Mouse (Mus musculus) neural tube, embryonic 13.5 days (tissue): Measurements from ENCODE around the gene Rnf43. TPM values are rescaled to one million over a fixed set of nuclear protein-coding genes. Genes with fewer than 3 reads are reported as not detected.

Source experiments
- ATAC-seq: fragments of 200-750 bp; cut with Nextera tagmentation; 2 replicates; pipeline ENCODE4 v1.8.0; 2017; ENCODE audit warnings: low read depth, mild to moderate bottlenecking, moderate TSS enrichment, moderate library complexity
- H3K27ac ChIP-seq: fragments of 300-500 bp; sonication (generic); replicated peaks from 2 replicates; pipeline ENCODE4 v1.5.1; 2015; ENCODE audit warnings: moderate library complexity, mild to moderate bottlenecking, inconsistent platforms
- H3K27me3 ChIP-seq: fragments of 300-500 bp; sonication (generic); 2 replicates; pipeline ENCODE4 v1.6.1; 2015; ENCODE audit warnings: mild to moderate bottlenecking, inconsistent platforms
- H3K36me3 ChIP-seq: fragments of 300-500 bp; sonication (generic); 2 replicates; pipeline ENCODE4 v1.6.1; 2015; ENCODE audit warnings: mild to moderate bottlenecking, inconsistent platforms
- H3K4me1 ChIP-seq: fragments of 300-500 bp; sonication (generic); replicated peaks from 2 replicates; pipeline ENCODE4 v1.6.1; 2015; ENCODE audit warnings: inconsistent platforms
- H3K4me2 ChIP-seq: fragments of 300-500 bp; sonication (generic); 2 replicates; pipeline ENCODE4 v1.6.1; 2015; ENCODE audit warnings: inconsistent platforms, mild to moderate bottlenecking, moderate library complexity
- H3K4me3 ChIP-seq: fragments of 300-500 bp; sonication (generic); 2 replicates; pipeline ENCODE4 v1.5.1; 2015; ENCODE audit warnings: mild to moderate bottlenecking, inconsistent platforms
- H3K9ac ChIP-seq: fragments of 300-500 bp; sonication (generic); 2 replicates; pipeline ENCODE4 v1.6.1; 2015; ENCODE audit warnings: moderate library complexity, mild to moderate bottlenecking, inconsistent platforms
- H3K9me3 ChIP-seq: fragments of 300-500 bp; sonication (generic); 2 replicates; pipeline ENCODE4 v1.6.1; 2016; ENCODE audit warnings: inconsistent platforms
- WGBS: fragments of 180-500 bp; shearing (Covaris S2); methylation state at CpG from one replicate; pipeline ENCODE4 v1.1.7; 2015; 5-methylcytosine and 5-hydroxymethylcytosine counted together
- polyA plus RNA-seq: library from polyadenylated mRNA; unstranded; fragments of >200 nt; fragmentation: Nextera tagmentation; extraction: Ambion mirVana; gene quantifications from 2 replicates; pipeline ENCODE4 v1.2.1, GENCODE M21; 2015

Rnf43 gene
- polyA plus RNA-seq = 0.59 and 0.68 TPM in 2 replicates

- WGBS = 0% methylated on average over 8 of the region's 8 CpGs
- H3K4me3 ChIP-seq = peak within 1 kb of the TSS; percentile 36
- no peak for ATAC-seq
- peaks cover 24% of the 10 kb centered on the region for H3K27me3 ChIP-seq
- H3K4me2 ChIP-seq = peak within 1 kb of the TSS; percentile 58
- no peak within 1 kb of the TSS for H3K27ac ChIP-seq
- H3K4me1 ChIP-seq = peaks cover 10% of the 10 kb centered on the region
- no peaks in the 10 kb centered on the region for H3K9me3 ChIP-seq
- H3K36me3 ChIP-seq = no peaks in the 10 kb centered on the region
- no peak within 1 kb of the TSS for H3K9ac ChIP-seq
Observed at GRCm38 (mm10) chr11:87662407-87662806, at the start of gene Rnf43. Rnf43 (plus strand) TSS chr11:87662722.

- Histone ChIP-seq H3K27me3 (no peaks in the 10 kb centered on the region), H3K9ac (no peak overlapping the region), H3K4me1 (no peaks in the 10 kb centered on the region; the same call in 1 of the 2 replicates), H3K4me2 (no peak overlapping the region), H3K36me3 (peaks cover 98% of the 10 kb centered on the region), H3K4me3 (no peak overlapping the region), H3K27ac (no peak overlapping the region), H3K9me3 (no peaks in the 10 kb centered on the region; the same call in 1 of the 2 replicates)
- ATAC-seq = no peak
- 93% methylated on average over 7 of the region's 7 CpGs for WGBS
Observed at GRCm38 (mm10) chr11:87613972-87614371, 48.5 kb upstream of the Rnf43 start.

GRCm38 (mm10) chr11:87615551-87615950, 47.0 kb upstream of the Rnf43 start:
- Histone ChIP-seq H3K36me3 (peaks cover 93% of the 10 kb centered on the region), H3K27ac (no peak overlapping the region), H3K9ac (no peak overlapping the region), H3K4me1 (no peaks in the 10 kb centered on the region; the same call in 1 of the 2 replicates), H3K4me2 (no peak overlapping the region), H3K4me3 (no peak overlapping the region), H3K9me3 (no peaks in the 10 kb centered on the region; the same call in 1 of the 2 replicates), H3K27me3 (no peaks in the 10 kb centered on the region)
- WGBS = 93% methylated on average over 5 of the region's 5 CpGs
- ATAC-seq = no peak

GRCm38 (mm10) chr11:87615952-87616351, 46.6 kb upstream of the Rnf43 start:
- Histone ChIP-seq H3K4me1 (no peaks in the 10 kb centered on the region; the same call in 1 of the 2 replicates), H3K27ac (no peak overlapping the region), H3K9me3 (no peaks in the 10 kb centered on the region; the same call in 1 of the 2 replicates), H3K36me3 (peaks cover 92% of the 10 kb centered on the region), H3K9ac (no peak overlapping the region), H3K4me3 (no peak overlapping the region), H3K4me2 (no peak overlapping the region), H3K27me3 (no peaks in the 10 kb centered on the region)
- no peak for ATAC-seq
- 96% methylated on average over 2 of the region's 2 CpGs for WGBS

- Histone ChIP-seq H3K4me1 (no peaks in the 10 kb centered on the region; the same call in 1 of the 2 replicates), H3K9ac (no peak within 1 kb of the TSS), H3K9me3 (no peaks in the 10 kb centered on the region; the same call in 1 of the 2 replicates), H3K27ac (no peak within 1 kb of the TSS), H3K4me3 (no peak within 1 kb of the TSS), H3K27me3 (no peaks in the 10 kb centered on the region), H3K36me3 (peaks cover 86% of the 10 kb centered on the region), H3K4me2 (no peak within 1 kb of the TSS)
- 89% methylated on average over 66 of the region's 69 CpGs for WGBS
- no peak for ATAC-seq
Observed at GRCm38 (mm10) chr11:87616790-87617474, 45.6 kb upstream of the Rnf43 start, which contains the start of gene Hsf5. Hsf5 (plus strand) TSS chr11:87617164.

- Histone ChIP-seq H3K4me1 (no peaks in the 10 kb centered on the region), H3K36me3 (peaks cover 85% of the 10 kb centered on the region), H3K27ac (no peak overlapping the region), H3K9me3 (no peaks in the 10 kb centered on the region; the same call in 1 of the 2 replicates), H3K27me3 (no peaks in the 10 kb centered on the region), H3K4me2 (no peak overlapping the region), H3K4me3 (no peak overlapping the region), H3K9ac (no peak overlapping the region)
- 97% methylated on average over 32 of the region's 32 CpGs for WGBS
- ATAC-seq = 0 out of 2 replicates have a peak, but pooled peaks have one; percentile 15
Observed at GRCm38 (mm10) chr11:87617606-87618005, 44.9 kb upstream of the Rnf43 start.

- no peaks in the 10 kb centered on the region for H3K4me1 ChIP-seq
- H3K4me3 ChIP-seq = no peak overlapping the region
- ATAC-seq = no peak
- H3K9me3 ChIP-seq = no peaks in the 10 kb centered on the region
- no peak overlapping the region for H3K9ac ChIP-seq
- no peak overlapping the region for H3K4me2 ChIP-seq
- H3K27ac ChIP-seq = no peak overlapping the region
- WGBS = 82% methylated on average over 4 of the region's 4 CpGs
- H3K27me3 ChIP-seq = no peaks in the 10 kb centered on the region
- peaks cover 59% of the 10 kb centered on the region for H3K36me3 ChIP-seq
Observed at GRCm38 (mm10) chr11:87623160-87623559, 39.4 kb upstream of the Rnf43 start.

GRCm38 (mm10) chr11:87629859-87630258, 32.7 kb upstream of the Rnf43 start:
- peaks cover 14% of the 10 kb centered on the region; the same call in 1 of the 2 replicates for H3K36me3 ChIP-seq
- no peaks in the 10 kb centered on the region for H3K27me3 ChIP-seq
- 35% methylated on average over 10 of the region's 10 CpGs for WGBS
- ATAC-seq = no peak
- no peak overlapping the region for H3K4me3 ChIP-seq
- no peaks in the 10 kb centered on the region for H3K4me1 ChIP-seq
- no peak overlapping the region for H3K9ac ChIP-seq
- no peak overlapping the region for H3K4me2 ChIP-seq
- H3K27ac ChIP-seq = no peak overlapping the region
- H3K9me3 ChIP-seq = no peaks in the 10 kb centered on the region

- no peak; the same call in 1 of the 2 replicates for ATAC-seq
Observed at GRCm38 (mm10) chr11:87638793-87639192, 23.7 kb upstream of the Rnf43 start.

GRCm38 (mm10) chr11:87639206-87639605, 23.3 kb upstream of the Rnf43 start:
- peak; percentile 63; the same call in 1 of the 2 replicates for ATAC-seq
- H3K4me1 ChIP-seq = peaks cover 12% of the 10 kb centered on the region
- no peaks in the 10 kb centered on the region for H3K27me3 ChIP-seq
- H3K36me3 ChIP-seq = peaks cover 10% of the 10 kb centered on the region; the same call in 1 of the 2 replicates
- H3K27ac ChIP-seq = peak overlapping the region; percentile 6; the same call in 1 of the 2 replicates
- WGBS = under 1% methylated on average over 29 of the region's 29 CpGs
- H3K9me3 ChIP-seq = no peaks in the 10 kb centered on the region
- H3K9ac ChIP-seq = peak overlapping the region; percentile 70
- peak overlapping the region; percentile 59 for H3K4me2 ChIP-seq
- H3K4me3 ChIP-seq = peak overlapping the region; percentile 37

More at GRCm38 (mm10) chr11:87638793-87639192, 23.7 kb upstream of the Rnf43 start:
- Histone ChIP-seq H3K4me2 (peak overlapping the region; percentile 59), H3K9me3 (no peaks in the 10 kb centered on the region), H3K4me3 (peak overlapping the region; percentile 37), H3K27me3 (no peaks in the 10 kb centered on the region), H3K4me1 (peaks cover 12% of the 10 kb centered on the region), H3K36me3 (peaks cover 10% of the 10 kb centered on the region; the same call in 1 of the 2 replicates), H3K27ac (peak overlapping the region; percentile 6; the same call in 1 of the 2 replicates), H3K9ac (peak overlapping the region; percentile 70)
- 13% methylated on average over 2 of the region's 2 CpGs for WGBS

GRCm38 (mm10) chr11:87642865-87643264, 19.7 kb upstream of the Rnf43 start:
- Histone ChIP-seq H3K9me3 (no peaks in the 10 kb centered on the region), H3K4me2 (no peak overlapping the region), H3K27ac (no peak overlapping the region), H3K4me3 (no peak overlapping the region), H3K36me3 (no peaks in the 10 kb centered on the region), H3K4me1 (peaks cover 12% of the 10 kb centered on the region), H3K9ac (no peak overlapping the region), H3K27me3 (no peaks in the 10 kb centered on the region)
- no peak for ATAC-seq

GRCm38 (mm10) chr11:87654693-87655092, 7.8 kb upstream of the Rnf43 start:
- Histone ChIP-seq H3K4me2 (no peak overlapping the region), H3K27ac (no peak overlapping the region), H3K4me3 (no peak overlapping the region), H3K9ac (no peak overlapping the region), H3K27me3 (no peaks in the 10 kb centered on the region), H3K9me3 (no peaks in the 10 kb centered on the region), H3K4me1 (no peaks in the 10 kb centered on the region), H3K36me3 (no peaks in the 10 kb centered on the region)
- no peak for ATAC-seq
- WGBS = 83% methylated on average over 5 of the region's 5 CpGs
